Mouse (Mus musculus): Measurements from ENCODE around the gene Hnrnpm.

GRCm38 (mm10) chr17:33709834-33710233 lies 23.2 kb upstream of the Hnrnpm start:
- TF ChIP-seq CTCF (IDR thresholded peaks at IDR 0.05 in 2 of 3, conservative IDR thresholded peaks at IDR 0.05 in 1 of 3; ENCODE audit: control insufficient read depth in 1 of 3, insufficient read depth in 1 of 3, low read depth in 2 of 3, low read length in 3 of 3, poor library complexity in 1 of 3, severe bottlenecking in 1 of 3) (no peak), ETS1 (IDR thresholded peaks at IDR 0.05; ENCODE audit: low read depth, low read length) (no peak), KAT2A (conservative IDR thresholded peaks at IDR 0.05; ENCODE audit: low read depth, low read length) (no peak), POLR2AphosphoS5 (IDR thresholded peaks at IDR 0.05; ENCODE audit: borderline replicate concordance, low read depth, low read length) (no peak), MAFK (IDR thresholded peaks at IDR 0.05; ENCODE audit: borderline replicate concordance, low read depth, low read length) (no peak), MAX (IDR thresholded peaks at IDR 0.05; ENCODE audit: low read length) (no peak), POLR2A (IDR thresholded peaks at IDR 0.05; ENCODE audit: control insufficient read depth in 1 of 2, insufficient read depth in 1 of 2, low read depth in 1 of 2, low read length in 2 of 2, poor library complexity in 1 of 2) (no peak), SMC3 (IDR thresholded peaks at IDR 0.05; ENCODE audit: low read depth, low read length) (no peak)
